Mouse (Mus musculus) liver, adult 2 months (tissue): Measurements from ENCODE around the gene Htr1d. TPM values are rescaled to one million over a fixed set of nuclear protein-coding genes. Genes with fewer than 3 reads are reported as not detected.

Experiments used
- DNase-seq: peaks from one replicate; pipeline ENCODE4 v3.0.0-alpha.2; 2011; ENCODE audit warnings: low read depth, low spot score; ENCODE audit errors: extremely low read depth
- H3K27ac ChIP-seq: fragments of 200-500 bp; replicated peaks from 2 replicates; pipeline ENCODE4 v1.5.1; 2012; ENCODE audit warnings: low read depth, mild to moderate bottlenecking, control low read depth, inconsistent platforms, low read length; ENCODE audit not compliant: insufficient read depth
- H3K27me3 ChIP-seq: fragments of 200-500 bp; 2 replicates; pipeline ENCODE4 v1.6.1; 2012; ENCODE audit warnings: mild to moderate bottlenecking, moderate library complexity, low read length, inconsistent platforms; ENCODE audit not compliant: control insufficient read depth, insufficient read depth
- H3K36me3 ChIP-seq: fragments of 200-500 bp; 2 replicates; pipeline ENCODE4 v1.6.1; 2012; ENCODE audit warnings: low read length, inconsistent platforms; ENCODE audit not compliant: control insufficient read depth, insufficient read depth
- H3K4me1 ChIP-seq: fragments of 200-500 bp; 2 replicates; pipeline ENCODE4 v1.6.1; 2011; ENCODE audit warnings: low read length; ENCODE audit not compliant: control insufficient read depth, insufficient read depth
- H3K4me3 ChIP-seq: fragments of 200-500 bp; 2 replicates; pipeline ENCODE4 v1.5.1; 2011; ENCODE audit warnings: low read depth, mild to moderate bottlenecking, control low read depth, low read length, moderate library complexity; ENCODE audit not compliant: insufficient read depth
- H3K79me2 ChIP-seq: fragments of 200-500 bp; 2 replicates; pipeline ENCODE4 v1.6.1; 2012; ENCODE audit warnings: inconsistent platforms, mild to moderate bottlenecking, low read length, moderate library complexity; ENCODE audit not compliant: control insufficient read depth, insufficient read depth
- H3K9ac ChIP-seq: fragments of 200-500 bp; 2 replicates; pipeline ENCODE4 v1.6.1; 2012; ENCODE audit warnings: low read depth, mild to moderate bottlenecking, control low read depth, inconsistent platforms, low read length
- CTCF ChIP-seq: fragments of 200-500 bp; IDR thresholded peaks from 2 replicates; pipeline ENCODE4 v1.5.1; 2011; ENCODE audit warnings: low read depth, low read length, control low read depth
- POLR2A ChIP-seq: fragments of 200-500 bp; IDR thresholded peaks from 2 replicates; pipeline ENCODE4 v1.6.1; 2011; ENCODE audit warnings: low read length, control low read depth; ENCODE audit not compliant: insufficient read depth; ENCODE audit errors: extremely low read depth
- WGBS: fragments of 180-500 bp; shearing (Covaris S2); methylation state at CpG from one replicate; pipeline ENCODE4 v1.1.7; 2018; 5-methylcytosine and 5-hydroxymethylcytosine counted together
- polyA plus RNA-seq: library from polyadenylated mRNA; depleted of rRNA; stranded (reverse); fragments of >200 nt; gene quantifications from 2 replicates; pipeline ENCODE4 v1.2.3, GENCODE M21; 2012
- total RNA-seq: library from RNA; depleted of rRNA; stranded (reverse); fragments of >200 nt; gene quantifications from 2 replicates; pipeline ENCODE4 v1.2.3, GENCODE M21; 2014

The Htr1d gene
- total and polyA plus RNA-seq, 2 experiments, result 0.82 TPM; not detected in 1

- TF ChIP-seq POLR2A (no peak), CTCF (no peak)
- Histone ChIP-seq H3K27ac (no peak overlapping the region), H3K4me3 (no peak overlapping the region), H3K27me3 (no peaks in the 10 kb centered on the region), H3K4me1 (peaks cover 2% of the 10 kb centered on the region), H3K79me2 (no peaks in the 10 kb centered on the region), H3K36me3 (no peaks in the 10 kb centered on the region), H3K9ac (no peak overlapping the region)
- 84% methylated on average over 11 of the region's 11 CpGs for WGBS
- no peak for DNase-seq
Measured at GRCm38 (mm10) chr4:136407831-136408230, 15.5 kb upstream of the Htr1d start.

- Histone ChIP-seq H3K9ac (no peak overlapping the region), H3K4me3 (no peak overlapping the region), H3K27ac (no peak overlapping the region), H3K36me3 (no peaks in the 10 kb centered on the region), H3K4me1 (no peaks in the 10 kb centered on the region), H3K79me2 (no peaks in the 10 kb centered on the region), H3K27me3 (no peaks in the 10 kb centered on the region)
- TF ChIP-seq POLR2A (no peak), CTCF (no peak)
- no peak for DNase-seq
- 80% methylated on average over 10 of the region's 10 CpGs for WGBS
Measured at GRCm38 (mm10) chr4:136411995-136412765, 11.1 kb upstream of the Htr1d start.

- Histone ChIP-seq H3K27me3 (no peaks in the 10 kb centered on the region), H3K27ac (no peak overlapping the region), H3K9ac (no peak overlapping the region), H3K4me3 (no peak overlapping the region), H3K36me3 (no peaks in the 10 kb centered on the region), H3K4me1 (no peaks in the 10 kb centered on the region), H3K79me2 (no peaks in the 10 kb centered on the region)
- no peak for DNase-seq
- TF ChIP-seq POLR2A, result no peak
- TF ChIP-seq CTCF, result no peak
- 93% methylated on average over 9 of the region's 9 CpGs for WGBS
Measured at GRCm38 (mm10) chr4:136415477-136415876, 7.8 kb upstream of the Htr1d start.

DNA sequence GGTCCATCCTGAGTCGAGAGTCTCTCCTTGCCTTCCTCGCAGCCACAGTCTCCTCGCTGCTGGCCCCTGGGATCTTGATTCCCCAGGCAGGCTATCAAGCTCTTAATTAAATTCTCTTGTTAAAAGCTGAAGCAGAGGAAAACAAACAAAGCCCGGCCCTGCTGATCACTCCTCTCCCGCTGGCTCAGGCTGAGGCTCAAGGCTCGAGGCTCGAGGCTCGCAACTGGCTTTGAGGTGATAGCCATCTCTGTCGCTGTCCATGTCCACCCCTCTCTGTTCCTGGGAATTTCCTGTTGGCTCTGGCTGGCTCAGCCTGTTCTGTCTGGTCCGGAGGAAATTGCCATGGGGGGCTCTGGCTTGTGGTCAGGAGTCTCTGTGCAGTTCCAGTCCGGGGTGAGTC lies 4.4 kb upstream of the Htr1d start:
- H3K4me3 ChIP-seq, result no peak overlapping the region
- no peak for DNase-seq
- 27% methylated on average over 11 of the region's 11 CpGs for WGBS
- no peaks in the 10 kb centered on the region for H3K27me3 ChIP-seq
- TF ChIP-seq POLR2A (no peak), CTCF (no peak)
- H3K79me2 ChIP-seq, result no peaks in the 10 kb centered on the region
- H3K4me1 ChIP-seq, result no peaks in the 10 kb centered on the region
- H3K36me3 ChIP-seq, result no peaks in the 10 kb centered on the region
- no peak overlapping the region for H3K27ac ChIP-seq
- no peak overlapping the region for H3K9ac ChIP-seq

GRCm38 (mm10) chr4:136419386-136419785 lies 3.9 kb upstream of the Htr1d start:
- Histone ChIP-seq H3K27ac (no peak overlapping the region), H3K27me3 (0 out of 2 replicates have a peak, but pooled peaks cover 3% of the 10 kb centered on the region), H3K9ac (no peak overlapping the region), H3K4me3 (no peak overlapping the region), H3K4me1 (no peaks in the 10 kb centered on the region), H3K79me2 (no peaks in the 10 kb centered on the region), H3K36me3 (no peaks in the 10 kb centered on the region)
- 80% methylated on average over 6 of the region's 6 CpGs for WGBS
- no peak for TF ChIP-seq CTCF
- TF ChIP-seq POLR2A, result no peak
- DNase-seq, result no peak

DNA sequence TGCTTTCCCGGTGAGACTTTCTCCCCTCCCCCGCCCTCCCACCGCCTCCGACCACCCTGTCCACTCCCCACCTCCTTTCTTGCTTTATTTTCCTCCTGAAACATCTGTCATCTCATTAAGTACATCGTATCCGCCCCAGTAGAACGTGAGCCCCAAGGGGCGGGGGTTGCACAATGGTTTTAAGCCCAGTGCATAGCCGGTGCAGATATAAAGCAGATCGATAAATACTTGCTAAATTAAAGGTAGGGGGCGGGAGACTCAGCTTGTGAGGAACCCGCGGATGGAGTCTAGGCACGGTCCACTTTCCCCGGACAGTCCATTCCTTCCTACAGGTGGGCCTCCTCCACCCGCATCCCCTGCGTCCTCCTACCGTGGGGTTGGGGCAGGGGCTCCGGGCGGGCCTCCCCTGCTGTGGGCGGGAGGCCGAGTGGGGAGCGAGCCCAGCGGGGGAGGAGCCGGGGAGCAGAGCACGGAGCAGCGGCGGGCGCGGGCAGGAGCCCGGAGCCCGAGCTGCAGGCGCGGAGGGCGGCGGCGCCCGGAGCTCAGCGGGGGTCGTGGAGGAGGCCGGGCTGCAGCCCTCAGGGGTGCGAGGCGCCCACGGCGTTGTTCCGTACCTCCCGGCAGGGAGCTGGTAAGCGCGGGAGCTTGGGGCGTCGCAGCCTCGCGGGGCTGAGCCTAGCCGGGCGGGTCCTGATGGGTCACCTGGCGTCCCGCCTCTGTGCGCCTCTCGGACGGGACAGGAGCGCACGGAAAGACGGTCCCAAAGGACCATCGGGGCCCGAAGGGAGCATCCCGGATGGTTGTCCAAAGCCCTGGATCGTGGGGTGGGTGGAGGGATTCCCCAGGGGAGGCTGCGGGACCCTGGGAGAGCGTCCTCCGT lies 1.0 kb downstream of the Htr1d start:
- Histone ChIP-seq H3K36me3 (no peaks in the 10 kb centered on the region), H3K79me2 (no peaks in the 10 kb centered on the region), H3K27me3 (0 out of 2 replicates have a peak, but pooled peaks cover 3% of the 10 kb centered on the region), H3K4me1 (0 out of 2 replicates have a peak, but pooled peaks cover 3% of the 10 kb centered on the region), H3K9ac (peak overlapping the region; percentile 43; the same call in 1 of the 2 replicates), H3K4me3 (peak overlapping the region; percentile 42; the same call in 1 of the 2 replicates), H3K27ac (no peak overlapping the region)
- 2% methylated on average over 64 of the region's 70 CpGs for WGBS
- no peak for TF ChIP-seq POLR2A
- no peak for TF ChIP-seq CTCF
- no peak for DNase-seq
